Mouse (Mus musculus) stomach, embryonic 14.5 days (tissue): ENCODE measurements around the gene Gm20518. TPM values are rescaled to one million over a fixed set of nuclear protein-coding genes. Genes with fewer than 3 reads are reported as not detected.

Experiments
- ATAC-seq: fragments of 200-750 bp; cut with Nextera tagmentation; 2 replicates; pipeline ENCODE4 v1.8.0; 2017; ENCODE audit warnings: low read depth, moderate TSS enrichment; ENCODE audit not compliant: insufficient number of reproducible peaks, insufficient read depth, low FRiP score
- H3K27ac ChIP-seq: fragments of 300-500 bp; sonication (generic); 2 replicates; pipeline ENCODE4 v1.5.1; 2014; ENCODE audit warnings: mild to moderate bottlenecking, low read length, moderate library complexity, mixed read lengths
- H3K27me3 ChIP-seq: fragments of 300-500 bp; sonication (generic); 2 replicates; pipeline ENCODE4 v1.6.1; 2014; ENCODE audit warnings: low read length, control low read depth, mixed read lengths; ENCODE audit not compliant: control insufficient read depth, insufficient read depth
- H3K36me3 ChIP-seq: fragments of 300-500 bp; sonication (generic); 2 replicates; pipeline ENCODE4 v1.6.1; 2014; ENCODE audit warnings: mild to moderate bottlenecking, control low read depth, low read length, moderate library complexity, mixed read lengths; ENCODE audit not compliant: control insufficient read depth, insufficient read depth
- H3K4me1 ChIP-seq: fragments of 300-500 bp; sonication (generic); 2 replicates; pipeline ENCODE4 v1.6.1; 2014; ENCODE audit warnings: low read length, control low read depth, mixed read lengths; ENCODE audit not compliant: control insufficient read depth, insufficient read depth
- H3K4me2 ChIP-seq: fragments of 300-500 bp; sonication (generic); replicated peaks from 2 replicates; pipeline ENCODE4 v1.6.1; 2014; ENCODE audit warnings: low read depth, low read length, control low read depth
- H3K4me3 ChIP-seq: fragments of 300-500 bp; sonication (generic); 2 replicates; pipeline ENCODE4 v1.5.1; 2014; ENCODE audit warnings: low read depth, low read length, control low read depth
- H3K9ac ChIP-seq: fragments of 300-500 bp; sonication (generic); replicated peaks from 2 replicates; pipeline ENCODE4 v1.6.1; 2014; ENCODE audit warnings: low read depth, mild to moderate bottlenecking, control low read depth, low read length, moderate library complexity, mixed read lengths
- H3K9me3 ChIP-seq: fragments of 300-500 bp; sonication (generic); 2 replicates; pipeline ENCODE4 v1.6.1; 2016; ENCODE audit warnings: low read depth, low read length, control low read depth; ENCODE audit not compliant: control insufficient read depth
- WGBS: fragments of 180-500 bp; shearing (Covaris S2); extraction: QIAGEN DNeasy Blood & Tissue Kit; methylation state at CpG from one replicate; pipeline ENCODE4 v1.1.7; 2014; 5-methylcytosine and 5-hydroxymethylcytosine counted together
- polyA plus RNA-seq: library from polyadenylated mRNA; unstranded; fragments of >200 nt; fragmentation: Nextera tagmentation; extraction: Ambion mirVana; gene quantifications from 2 replicates; pipeline ENCODE4 v1.2.1, GENCODE M21; 2014

Gm20518 gene
- polyA plus RNA-seq, 1 experiment from 2014 or later, result 0.41 TPM

- H3K9me3 ChIP-seq, result no peaks in the 10 kb centered on the region
- peak overlapping the region; percentile 42 for H3K4me2 ChIP-seq
- peak overlapping the region; percentile 20 for H3K4me3 ChIP-seq
- ATAC-seq, result no peak
- H3K36me3 ChIP-seq, result peaks cover 20% of the 10 kb centered on the region
- peaks cover 25% of the 10 kb centered on the region for H3K27me3 ChIP-seq
- H3K9ac ChIP-seq, result no peak overlapping the region
- H3K27ac ChIP-seq, result no peak overlapping the region
- WGBS, result 45% methylated on average over 33 of the region's 33 CpGs
- peaks cover 63% of the 10 kb centered on the region for H3K4me1 ChIP-seq
Measured at GRCm38 (mm10) chr16:17803675-17804448, 87.6 kb downstream of the Gm20518 start.

- H3K27me3 ChIP-seq, result peaks cover 25% of the 10 kb centered on the region
- no peaks in the 10 kb centered on the region for H3K9me3 ChIP-seq
- H3K4me3 ChIP-seq, result peak overlapping the region; percentile 24
- H3K9ac ChIP-seq, result 0 out of 2 replicates have a peak overlapping the region, but pooled peaks have one; percentile 1
- peaks cover 15% of the 10 kb centered on the region for H3K36me3 ChIP-seq
- ATAC-seq, result no peak
- H3K4me2 ChIP-seq, result peak overlapping the region; percentile 42
- WGBS, result 24% methylated on average over 83 of the region's 83 CpGs
- H3K27ac ChIP-seq, result no peak overlapping the region
- peaks cover 61% of the 10 kb centered on the region for H3K4me1 ChIP-seq
Measured at GRCm38 (mm10) chr16:17802839-17803674, 88.4 kb downstream of the Gm20518 start.

GRCm38 (mm10) chr16:17802456-17802838 lies 89.0 kb downstream of the Gm20518 start:
- Histone ChIP-seq H3K36me3 (peaks cover 10% of the 10 kb centered on the region), H3K4me3 (peak overlapping the region; percentile 24), H3K27ac (no peak overlapping the region), H3K4me1 (peaks cover 61% of the 10 kb centered on the region), H3K4me2 (peak overlapping the region; percentile 42), H3K27me3 (peaks cover 25% of the 10 kb centered on the region), H3K9ac (no peak overlapping the region), H3K9me3 (no peaks in the 10 kb centered on the region)
- no peak for ATAC-seq
- WGBS, result 23% methylated on average over 18 of the region's 18 CpGs

GRCm38 (mm10) chr16:17801777-17802455 lies 89.6 kb downstream of the Gm20518 start:
- 25% methylated on average over 7 of the region's 7 CpGs for WGBS
- H3K27me3 ChIP-seq, result peaks cover 25% of the 10 kb centered on the region
- H3K9ac ChIP-seq, result no peak overlapping the region
- H3K4me3 ChIP-seq, result no peak overlapping the region
- no peak overlapping the region for H3K27ac ChIP-seq
- ATAC-seq, result no peak
- H3K4me2 ChIP-seq, result no peak overlapping the region
- peaks cover 6% of the 10 kb centered on the region for H3K36me3 ChIP-seq
- no peaks in the 10 kb centered on the region for H3K9me3 ChIP-seq
- H3K4me1 ChIP-seq, result peaks cover 58% of the 10 kb centered on the region

- H3K4me2 ChIP-seq, result no peak overlapping the region; the same call in 1 of the 2 replicates
- ATAC-seq, result no peak
- no peak overlapping the region for H3K9ac ChIP-seq
- H3K27ac ChIP-seq, result no peak overlapping the region
- peaks cover 22% of the 10 kb centered on the region for H3K27me3 ChIP-seq
- no peak overlapping the region for H3K4me3 ChIP-seq
- peaks cover 44% of the 10 kb centered on the region for H3K4me1 ChIP-seq
- no peaks in the 10 kb centered on the region for H3K9me3 ChIP-seq
- peaks cover 6% of the 10 kb centered on the region for H3K36me3 ChIP-seq
Measured at GRCm38 (mm10) chr16:17799584-17799983, 91.9 kb downstream of the Gm20518 start.

- peaks cover 36% of the 10 kb centered on the region for H3K4me1 ChIP-seq
- H3K27me3 ChIP-seq, result peaks cover 22% of the 10 kb centered on the region
- H3K36me3 ChIP-seq, result peaks cover 3% of the 10 kb centered on the region; the same call in 1 of the 2 replicates
- peak overlapping the region; percentile 77 for H3K4me2 ChIP-seq
- 4% methylated on average over 41 of the region's 45 CpGs for WGBS
- ATAC-seq, result peak; percentile 70
- peak overlapping the region; percentile 79 for H3K9ac ChIP-seq
- peak overlapping the region; percentile 61 for H3K4me3 ChIP-seq
- peak overlapping the region; percentile 88 for H3K27ac ChIP-seq
- H3K9me3 ChIP-seq, result no peaks in the 10 kb centered on the region
Measured at GRCm38 (mm10) chr16:17798321-17799180, 92.9 kb downstream of the Gm20518 start.

- H3K27me3 ChIP-seq, result peaks cover 19% of the 10 kb centered on the region
- peaks cover 34% of the 10 kb centered on the region for H3K4me1 ChIP-seq
- ATAC-seq, result 0 out of 2 replicates have a peak, but pooled peaks have one; percentile 11
- peak overlapping the region; percentile 61 for H3K4me3 ChIP-seq
- H3K4me2 ChIP-seq, result peak overlapping the region; percentile 77
- H3K9me3 ChIP-seq, result no peaks in the 10 kb centered on the region
- peaks cover 3% of the 10 kb centered on the region; the same call in 1 of the 2 replicates for H3K36me3 ChIP-seq
- H3K9ac ChIP-seq, result peak overlapping the region; percentile 79
- 3% methylated on average over 29 of the region's 29 CpGs for WGBS
- H3K27ac ChIP-seq, result peak overlapping the region; percentile 88
Measured at GRCm38 (mm10) chr16:17797812-17798311, 93.6 kb downstream of the Gm20518 start.
